Mouse (Mus musculus) cerebellum, adult 9-10 months (tissue): ENCODE measurements around the gene Dnajc28.

Source experiments
- DNase-seq: peaks from one replicate; pipeline ENCODE4 v3.0.0; 2022

Gene Dnajc28

DNA sequence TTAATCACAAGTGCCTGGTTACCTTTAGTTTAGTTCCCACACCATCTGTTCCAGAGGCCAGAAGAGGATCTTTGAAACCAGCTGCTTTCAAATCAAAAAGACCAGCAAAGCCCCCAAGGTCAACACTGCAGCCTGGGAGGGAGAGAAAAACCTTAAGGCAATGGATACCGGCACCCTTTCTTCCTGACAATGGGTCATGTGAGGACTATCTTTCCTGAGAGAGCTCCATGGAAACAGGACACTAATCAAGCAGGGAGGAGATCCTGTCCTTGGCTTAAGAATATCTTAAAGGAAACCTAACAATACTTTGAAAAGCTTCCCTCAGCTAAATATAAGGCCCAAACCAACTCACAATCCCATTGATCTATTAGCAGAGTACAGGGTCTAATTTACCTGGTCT, 11.8 kb upstream of the Dnajc28 start:
- DNase-seq, result no peak

DNA sequence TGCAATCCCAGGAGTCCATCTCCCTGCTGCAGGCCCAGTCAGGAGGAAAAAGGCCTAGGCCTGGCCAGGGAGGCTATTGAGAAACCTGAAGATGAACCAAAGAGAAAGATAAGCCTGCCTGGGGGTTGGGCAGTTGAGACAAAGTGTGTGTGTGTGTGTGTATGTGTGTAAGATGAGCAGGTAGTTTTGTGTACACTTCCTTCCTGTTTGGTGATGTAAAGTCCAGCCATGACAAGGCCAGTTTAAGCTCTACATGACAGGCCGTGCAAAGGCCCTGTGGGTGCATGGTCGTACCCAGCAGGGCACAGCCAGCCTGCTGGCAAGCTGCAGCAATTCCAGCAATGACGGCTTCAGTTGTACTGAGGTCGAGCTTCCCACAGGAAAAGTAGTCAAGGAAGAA, 10.9 kb upstream of the Dnajc28 start:
- no peak for DNase-seq

DNA sequence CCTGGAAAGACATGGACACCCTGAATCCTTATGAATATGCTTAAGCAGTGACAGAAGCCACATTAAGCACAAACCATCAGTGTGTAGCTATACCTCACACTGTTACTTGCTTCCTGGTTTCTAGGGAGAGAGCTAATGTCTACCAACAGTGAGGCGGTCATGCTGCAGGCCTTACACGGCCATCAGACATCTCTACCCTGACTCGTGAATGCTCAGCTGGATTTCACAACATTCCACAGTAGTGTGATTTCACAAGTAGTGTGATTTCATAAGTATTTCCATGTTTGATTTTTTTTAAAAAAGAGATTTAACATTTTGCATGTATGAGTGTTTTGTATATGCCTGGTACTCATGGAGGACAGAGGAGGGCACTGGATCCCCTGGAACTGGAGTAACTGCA, 9.8 kb upstream of the Dnajc28 start:
- no peak for DNase-seq

DNA sequence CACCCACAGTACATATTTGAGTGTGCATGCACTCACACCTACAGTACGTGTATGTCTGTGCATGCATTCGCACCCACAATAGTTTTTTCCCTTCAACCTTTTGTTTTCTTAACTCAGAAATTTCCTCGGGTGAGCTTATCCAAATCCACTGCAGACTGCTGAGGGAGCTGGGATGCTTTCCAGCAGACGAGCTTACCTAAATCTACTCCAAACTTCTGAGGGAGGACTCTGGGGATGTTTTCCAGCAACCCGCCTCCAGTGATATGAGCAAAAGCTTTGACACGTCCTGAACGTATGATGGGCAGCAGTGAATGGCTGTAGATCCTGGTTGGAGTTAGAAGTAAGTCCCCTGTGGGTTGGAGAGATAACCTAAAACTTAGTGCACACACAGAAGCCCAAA, 9.0 kb upstream of the Dnajc28 start:
- no peak for DNase-seq

DNA sequence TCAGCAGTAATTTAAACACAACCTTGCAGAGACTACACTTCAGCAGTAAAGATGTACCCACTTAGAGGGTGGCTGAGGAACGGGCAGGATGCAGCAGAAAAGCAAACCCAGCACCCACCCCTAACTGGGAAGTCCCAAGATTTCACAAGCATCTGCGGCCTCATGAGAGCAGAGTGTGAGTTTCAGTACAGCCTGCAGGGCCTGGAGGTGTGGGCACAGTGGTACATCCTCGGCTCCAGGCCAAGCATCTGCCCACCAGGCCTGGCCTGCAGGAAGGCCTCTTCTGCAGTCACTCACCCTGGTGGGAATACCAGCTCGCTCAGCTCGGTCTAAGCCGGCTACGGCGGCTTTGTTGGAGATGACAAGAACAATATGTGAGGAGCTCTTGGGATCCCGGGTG, 4.2 kb upstream of the Dnajc28 start:
- no peak for DNase-seq

DNA sequence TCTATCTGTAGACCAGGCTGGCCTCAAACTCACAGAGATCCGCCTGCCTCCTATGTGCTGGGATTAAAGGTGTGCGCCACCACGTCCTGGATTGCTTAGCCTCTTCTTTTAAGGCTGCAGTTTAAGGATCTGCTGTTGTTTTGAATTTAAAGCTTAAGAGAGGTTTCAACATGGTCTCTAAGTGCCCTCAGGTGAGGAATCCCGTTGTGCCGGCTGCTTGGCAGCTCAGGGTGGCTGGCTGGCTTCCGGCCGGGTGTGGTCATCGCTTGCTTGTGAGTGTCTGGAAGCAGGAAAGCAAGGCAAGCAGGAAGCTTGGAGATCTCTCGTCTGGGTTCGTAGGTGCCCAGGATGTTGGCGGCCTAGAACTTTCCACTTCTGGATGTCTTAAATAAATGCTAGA, 2.2 kb upstream of the Dnajc28 start:
- DNase-seq, result no peak

DNA sequence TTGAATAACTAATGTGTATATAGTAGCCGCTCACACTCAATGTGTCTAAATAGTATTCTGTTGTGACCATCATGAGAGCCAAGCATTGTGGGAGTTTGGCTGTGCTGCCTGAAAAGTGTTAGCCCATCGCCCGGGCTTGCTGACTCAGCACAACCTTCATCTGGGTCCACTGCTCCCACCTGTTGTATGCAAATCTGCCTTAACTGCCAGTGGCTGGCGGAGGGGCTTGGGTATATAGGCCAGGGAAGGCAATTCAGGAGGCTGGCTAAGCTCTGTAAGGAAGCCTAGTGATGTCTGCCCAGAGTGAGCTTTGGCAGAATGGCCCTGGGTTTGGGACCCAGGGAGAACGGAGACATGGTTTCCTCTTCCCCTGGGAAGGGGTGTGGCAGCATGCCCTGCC, 1.4 kb upstream of the Dnajc28 start:
- peak; percentile 31 for DNase-seq

DNA sequence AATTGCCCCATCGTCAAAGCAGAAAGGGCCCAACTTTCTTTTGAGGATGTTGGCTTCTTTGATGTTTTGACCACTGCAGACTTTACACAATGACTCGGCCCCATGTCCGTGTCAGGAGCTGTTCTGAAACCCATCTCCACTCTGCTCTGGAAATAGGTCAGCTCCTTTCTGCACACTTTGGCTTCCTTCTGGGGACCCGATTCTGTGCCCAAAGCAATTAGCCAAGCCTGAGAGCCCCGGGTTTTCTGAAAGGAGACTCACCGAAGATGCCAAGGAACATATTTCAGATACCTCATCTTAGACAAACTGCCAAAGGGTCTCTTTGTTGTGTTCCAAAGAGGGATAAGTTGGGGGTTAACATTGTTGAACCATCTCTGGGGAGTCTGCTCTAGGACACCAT, 4.3 kb downstream of the Dnajc28 start:
- DNase-seq, result no peak

DNA sequence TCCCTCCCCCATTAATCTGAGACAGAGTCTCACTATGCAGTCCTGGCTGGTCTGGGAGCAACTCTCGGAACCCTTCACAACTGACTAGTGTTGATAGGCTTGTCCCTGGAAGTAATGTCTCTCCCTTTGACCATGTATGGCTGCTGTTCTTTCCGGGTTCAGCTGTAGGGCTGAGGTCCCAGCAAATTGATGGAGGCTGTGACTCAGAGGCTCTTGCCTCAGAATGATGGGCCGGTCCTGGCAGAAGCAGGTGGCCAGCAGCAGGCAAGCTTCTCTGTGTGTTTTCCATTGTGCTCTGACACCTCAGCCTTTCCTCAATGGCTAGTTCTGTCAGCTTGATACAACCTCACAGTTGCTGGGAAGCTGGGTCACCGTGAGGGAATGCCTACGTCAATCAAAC, 6.3 kb downstream of the Dnajc28 start:
- no peak for DNase-seq

DNA sequence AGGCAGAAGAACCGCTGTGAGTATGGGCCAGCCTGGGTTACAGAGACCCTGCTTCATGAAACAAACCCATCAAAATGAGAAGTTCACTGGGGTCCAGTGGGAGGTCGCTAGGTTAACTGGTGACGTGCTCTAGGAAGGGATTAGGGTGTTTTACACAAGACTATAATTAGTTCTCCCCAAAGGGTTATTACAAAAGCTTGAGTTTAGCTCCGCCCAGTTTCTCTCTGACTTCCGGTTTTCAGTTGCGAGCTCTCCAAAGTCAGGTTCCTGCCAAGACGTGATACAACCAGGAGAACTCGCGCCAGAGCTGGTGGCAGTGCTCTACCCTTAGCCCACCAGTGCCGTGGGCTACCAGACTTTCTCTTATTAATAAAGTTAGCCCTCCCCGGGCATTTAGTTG, 7.6 kb downstream of the Dnajc28 start:
- DNase-seq, result no peak

DNA sequence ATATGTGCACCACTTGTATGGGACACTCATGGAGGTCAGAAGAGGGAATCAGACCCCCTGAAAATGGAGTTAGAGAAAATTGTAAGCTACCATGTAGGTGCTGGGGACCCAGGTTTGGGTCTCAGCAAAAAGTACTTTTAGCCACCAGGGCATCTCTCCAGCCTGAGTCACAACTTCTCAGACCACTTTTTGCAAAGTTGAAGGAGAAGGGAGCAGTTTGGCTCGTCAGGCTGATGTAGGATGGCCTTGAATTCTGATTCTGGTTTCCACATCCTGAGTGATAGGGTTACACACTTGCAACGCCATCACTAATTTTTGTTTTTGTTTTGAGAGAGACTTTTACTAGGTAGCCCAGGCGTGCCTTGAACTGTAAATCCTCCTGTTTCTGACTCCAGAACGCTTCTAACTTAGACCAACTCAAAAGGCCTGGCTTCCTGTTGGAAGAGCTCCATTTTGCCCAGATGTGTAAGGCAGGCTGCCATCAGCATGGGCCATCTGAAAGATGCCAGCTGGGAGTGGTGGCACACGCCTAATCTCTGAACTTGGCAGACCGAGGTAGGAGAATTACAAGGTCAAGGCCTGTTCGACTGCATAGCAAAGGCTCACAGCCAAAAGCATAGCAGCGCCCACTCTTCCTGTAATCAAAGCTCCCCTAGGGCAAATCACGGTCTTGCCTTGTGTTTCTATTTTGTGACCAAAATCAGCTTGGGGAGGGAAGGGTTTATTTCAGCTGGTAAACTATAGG, 9.2 kb downstream of the Dnajc28 start:
- DNase-seq, result no peak

DNA sequence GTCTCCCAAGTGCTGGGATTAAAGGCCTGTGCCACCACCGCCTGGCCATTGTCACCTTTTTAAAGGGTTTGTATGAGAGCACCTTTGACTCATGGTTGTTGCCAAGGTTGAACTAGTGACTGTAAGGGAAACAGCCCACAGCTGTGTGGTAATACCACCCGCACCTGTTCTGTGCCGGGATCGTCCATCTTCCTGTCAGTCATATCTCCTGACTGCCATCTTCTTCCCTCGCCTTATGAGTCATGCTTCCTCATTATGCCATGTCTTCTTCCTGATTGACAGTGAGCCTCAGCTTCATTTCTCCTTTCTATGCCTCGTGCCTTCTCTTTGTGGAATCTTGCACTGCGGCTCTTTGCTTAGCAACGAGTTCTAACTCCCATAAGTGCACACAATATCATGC, 11.9 kb downstream of the Dnajc28 start:
- DNase-seq, result no peak

DNA sequence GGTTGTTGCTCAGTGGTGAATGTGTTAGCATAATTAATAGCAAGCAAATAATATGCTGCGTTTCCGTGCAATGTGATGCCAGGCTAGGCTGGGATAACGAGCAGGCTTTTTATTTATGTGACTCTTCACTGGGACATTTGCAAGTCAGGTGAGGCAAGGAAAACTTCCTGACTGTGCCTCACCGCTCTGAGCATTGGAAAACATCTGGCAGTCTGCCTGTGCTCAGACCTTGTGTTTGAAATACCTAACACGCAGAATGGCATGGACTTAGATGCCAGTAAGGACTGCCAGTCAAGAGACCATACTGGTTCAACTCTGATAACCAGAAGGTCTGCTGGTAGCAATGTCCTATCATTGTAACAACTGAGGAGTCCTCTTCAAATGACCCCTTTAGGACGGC, 13.7 kb downstream of the Dnajc28 start:
- DNase-seq, result no peak

DNA sequence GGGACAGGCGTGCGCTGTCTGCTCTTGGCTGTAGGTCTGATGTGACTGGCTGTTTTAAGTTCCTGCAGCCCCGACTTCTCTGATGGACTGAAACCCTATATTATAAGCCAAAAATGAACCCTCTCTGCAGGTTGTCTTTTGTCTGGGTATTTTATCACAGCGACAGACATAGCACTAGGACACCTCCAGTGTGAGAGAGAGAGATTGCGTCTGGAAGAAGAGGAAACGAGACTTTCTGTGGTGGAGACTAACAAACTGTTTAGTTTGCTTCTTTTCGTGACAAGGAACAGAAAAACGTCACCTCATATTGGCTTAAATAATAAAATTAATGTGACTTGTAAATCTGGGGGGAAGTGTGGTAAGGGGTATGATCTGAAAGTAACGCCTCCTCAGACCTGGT, 17.1 kb downstream of the Dnajc28 start:
- DNase-seq, result no peak

DNA sequence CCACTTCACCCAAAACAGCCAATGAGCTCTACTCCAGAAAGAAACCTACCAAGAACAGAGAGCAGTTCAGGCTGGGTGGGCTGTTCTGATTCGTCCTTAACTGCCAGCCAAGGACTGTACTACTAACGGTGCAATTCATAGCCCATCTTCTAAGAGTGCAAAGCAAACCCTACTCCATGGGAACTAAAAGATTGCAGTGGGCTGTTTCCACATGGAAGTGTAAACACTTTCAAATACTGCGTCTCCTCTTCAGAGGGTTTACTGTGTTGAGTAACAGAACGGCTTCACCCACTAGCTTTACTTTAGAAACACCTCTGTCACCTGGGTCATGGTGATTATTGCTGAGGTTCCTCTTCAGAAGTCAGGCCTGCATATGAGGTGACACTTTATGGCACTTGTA, 17.7 kb downstream of the Dnajc28 start:
- DNase-seq, result no peak

DNA sequence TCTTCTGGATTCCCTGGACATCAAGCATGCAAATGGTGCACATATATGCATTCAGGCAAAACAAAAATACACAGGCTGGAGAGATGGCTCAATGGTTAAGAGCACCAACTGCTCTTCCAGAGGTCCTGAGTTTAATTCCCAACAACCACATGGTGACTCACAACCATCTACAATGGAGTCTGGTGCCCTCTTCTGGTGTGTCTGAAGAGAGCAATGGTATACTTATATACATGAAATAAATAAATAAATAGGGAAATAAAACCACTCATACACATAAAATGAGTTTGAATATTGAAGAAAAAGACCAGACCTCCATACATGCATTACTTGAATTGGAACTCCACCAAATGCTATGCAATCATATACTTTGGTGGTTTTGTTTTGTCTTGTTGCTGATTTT, 19.6 kb downstream of the Dnajc28 start:
- DNase-seq, result no peak

DNA sequence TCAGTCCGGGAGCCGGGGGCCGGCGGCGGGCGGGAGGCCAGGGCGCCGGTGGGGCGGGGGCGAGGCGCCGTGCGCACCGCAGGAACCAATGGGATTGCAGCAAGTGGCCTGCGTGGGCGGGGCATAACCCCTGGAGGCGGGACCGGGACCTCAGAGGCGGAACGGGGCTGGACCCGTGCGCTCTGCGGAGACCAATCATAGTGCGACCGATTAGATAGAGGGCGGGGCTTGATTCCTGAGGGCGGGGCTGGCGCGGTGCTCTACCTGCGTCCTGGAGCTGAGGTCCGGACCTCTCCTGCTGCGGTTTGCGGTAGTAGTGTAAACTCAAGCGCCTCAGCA, 21.2 kb downstream of the Dnajc28 start, which contains the start of gene Tmem50b:
Gene Tmem50b, minus strand, starts transcription at position 129 of the 339 bp plus-strand sequence.
- peak; percentile 99 for DNase-seq

DNA sequence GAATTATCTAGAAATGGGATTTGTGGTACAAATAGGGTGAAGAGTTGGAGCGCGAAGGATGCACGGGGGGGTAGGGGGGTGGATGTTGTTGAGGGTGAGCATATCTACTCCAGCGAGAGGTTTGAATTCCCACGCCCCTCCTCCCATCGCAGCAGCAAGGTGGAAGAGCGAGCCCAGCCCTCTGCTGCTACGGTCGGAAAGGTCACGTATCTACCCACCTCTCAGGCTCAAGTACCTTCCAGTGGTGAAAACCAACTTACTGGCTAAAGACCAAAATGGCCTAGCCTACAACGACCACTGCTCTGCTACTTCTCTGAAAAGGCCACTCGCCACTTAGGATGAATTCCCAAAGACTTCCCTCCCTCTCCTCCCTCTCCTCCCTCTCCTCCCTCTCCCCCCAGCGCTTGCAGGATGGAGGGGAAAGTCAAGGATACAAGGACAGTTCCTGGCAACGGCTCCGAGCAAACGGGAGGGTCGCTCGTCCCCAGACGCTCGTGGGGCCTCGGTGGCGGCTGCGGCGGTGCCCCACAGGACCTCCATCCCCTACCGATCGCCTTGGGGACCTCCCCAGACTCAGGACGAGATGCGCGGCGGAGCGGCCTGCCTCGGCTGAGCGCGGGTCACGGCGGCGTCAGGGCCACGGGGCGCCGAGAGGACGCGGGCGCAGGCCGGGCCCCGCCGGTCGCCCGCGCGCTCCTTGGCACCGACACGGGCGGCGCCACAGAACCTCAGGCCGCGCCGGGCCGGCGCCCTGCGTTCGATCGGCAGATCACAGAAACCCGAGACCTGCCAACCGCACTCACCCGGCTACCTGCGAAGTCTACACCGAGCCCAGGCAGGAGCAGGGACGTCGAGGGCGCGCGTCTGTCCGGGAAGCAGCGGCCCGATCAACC, 21.8 kb downstream of the Dnajc28 start:
- DNase-seq, result peak; percentile 64

DNA sequence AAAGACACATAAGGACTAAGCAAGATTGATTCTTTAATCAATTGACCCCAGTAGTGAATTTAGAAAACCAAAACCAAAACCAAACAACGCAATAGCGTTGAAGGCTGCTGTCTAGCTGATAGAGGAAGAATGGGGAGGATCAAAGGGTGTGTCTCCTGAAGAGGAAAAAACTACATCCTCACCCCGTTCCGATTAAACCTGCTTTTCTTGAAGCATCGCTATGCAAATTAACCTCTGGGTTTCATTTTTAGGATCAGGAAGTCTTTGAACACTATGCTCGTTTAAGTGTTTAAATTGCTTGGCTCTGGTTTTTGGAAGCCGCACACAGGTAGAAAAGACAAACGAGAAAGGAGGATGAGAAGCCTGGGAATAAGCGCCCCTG, 22.4 kb downstream of the Dnajc28 start:
- DNase-seq, result no peak

DNA sequence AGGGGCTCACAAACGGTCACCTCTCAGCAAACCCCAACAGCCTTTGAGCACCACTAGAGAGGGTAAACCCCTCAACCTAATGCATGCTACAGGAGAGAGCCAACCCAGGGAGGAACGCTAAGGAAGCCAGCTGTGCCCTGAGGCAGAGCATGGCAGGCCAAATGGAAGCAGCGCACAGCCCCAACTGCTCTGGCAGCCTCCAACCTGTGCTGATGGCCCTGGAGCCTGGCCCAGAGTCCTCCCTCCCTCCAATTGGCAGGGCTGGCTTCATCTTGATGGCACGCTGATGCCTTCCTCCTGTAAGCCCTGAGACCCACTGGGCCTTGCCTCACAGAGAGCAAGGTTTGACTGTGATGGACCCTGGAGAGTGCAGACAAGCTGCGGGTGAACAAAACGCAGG, 23.8 kb downstream of the Dnajc28 start:
- peak; percentile 80 for DNase-seq

DNA sequence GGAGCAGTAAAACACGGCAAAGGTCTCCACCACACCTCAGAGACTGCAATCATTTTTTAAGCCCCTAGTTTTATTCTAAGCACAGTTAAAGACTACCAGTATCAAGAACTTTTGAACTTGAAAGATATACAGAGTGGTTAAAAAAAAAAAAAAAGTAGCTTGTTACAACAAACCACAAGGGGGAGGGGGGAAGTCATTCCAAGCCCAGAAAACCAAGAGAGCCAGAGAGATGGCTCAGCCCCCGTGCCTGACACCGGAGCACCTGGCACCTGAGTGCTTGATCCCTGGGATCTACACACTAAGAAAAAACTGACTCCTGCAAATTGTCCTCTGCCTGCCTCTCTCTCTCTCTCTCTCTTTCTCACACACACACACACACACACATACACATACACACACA, 25.6 kb downstream of the Dnajc28 start:
- DNase-seq, result no peak

DNA sequence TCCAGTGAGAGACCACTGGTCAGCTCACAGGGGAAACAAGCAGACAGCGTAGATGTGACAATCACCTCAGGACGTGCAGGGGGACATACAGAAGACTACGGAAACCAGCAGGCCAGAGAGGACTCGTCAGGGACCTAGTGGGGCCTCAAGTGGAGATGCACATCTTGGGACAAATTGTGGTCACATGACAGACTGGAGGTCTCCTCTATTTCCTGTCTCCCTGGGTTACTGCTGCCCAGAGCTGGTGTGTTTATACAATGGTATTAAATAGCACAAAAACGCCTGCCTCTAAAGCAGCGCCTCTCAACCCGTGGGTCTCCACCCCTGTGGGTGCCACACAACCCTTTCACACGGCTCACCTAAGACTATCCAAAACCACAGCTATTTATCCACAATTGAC, 26.7 kb downstream of the Dnajc28 start:
- DNase-seq, result no peak

DNA sequence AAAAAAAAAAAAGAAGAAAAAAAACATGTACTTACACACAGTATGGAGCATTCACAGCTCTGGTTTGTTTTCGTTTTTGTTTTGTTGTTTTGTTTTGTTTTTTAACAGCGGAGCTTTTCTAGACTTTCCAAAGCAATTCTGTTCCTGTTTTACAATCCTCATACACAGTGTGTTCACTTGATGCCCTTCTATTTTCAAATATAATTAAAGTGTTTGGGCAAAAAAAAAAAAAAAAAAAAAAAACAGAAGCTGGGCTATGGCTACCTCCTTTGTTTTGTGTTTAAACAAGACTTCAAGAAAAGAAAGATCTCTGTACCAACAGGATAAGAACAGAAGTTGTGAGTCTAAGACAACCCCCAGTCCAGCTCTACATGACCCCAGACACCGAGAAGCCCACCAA, 30.1 kb downstream of the Dnajc28 start:
- DNase-seq, result no peak

DNA sequence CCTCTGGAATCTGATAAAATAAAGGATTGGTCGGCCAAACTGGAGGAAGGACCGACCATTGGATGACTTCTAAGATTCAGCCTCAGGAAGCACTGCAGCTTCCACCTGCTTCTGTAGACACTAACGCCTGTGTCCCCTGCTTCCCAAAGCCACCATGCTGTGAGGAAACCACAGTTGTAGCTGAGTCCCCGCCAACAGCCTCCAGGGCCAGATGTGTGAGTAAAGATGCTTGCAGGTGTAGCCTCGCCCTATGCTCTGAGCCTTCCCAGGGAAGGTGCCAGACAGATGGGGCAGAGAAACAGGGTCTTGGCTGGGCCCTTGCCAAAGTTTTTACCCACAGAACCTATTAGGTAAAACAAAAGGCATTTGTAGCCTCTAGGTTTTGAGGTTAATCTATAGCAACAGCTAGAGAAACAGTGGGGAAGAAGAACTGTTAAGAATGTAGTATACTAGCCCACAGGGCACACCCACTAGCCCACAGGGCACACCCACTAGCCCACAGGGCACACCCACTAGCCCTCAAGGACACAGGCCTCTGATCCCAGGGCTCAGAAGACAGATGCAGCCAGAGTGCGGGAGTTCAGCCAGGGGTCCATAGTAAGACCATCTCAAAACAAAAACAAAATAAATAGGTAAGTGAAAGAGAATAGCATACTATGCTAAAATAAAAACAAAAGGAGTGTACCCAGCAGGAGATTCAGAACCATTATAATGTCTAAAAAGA, 30.9 kb downstream of the Dnajc28 start:
- no peak for DNase-seq
